Mouse (Mus musculus) C2C12 (cell line): Measurements from ENCODE around the gene Agps. TPM values are rescaled to one million over a fixed set of nuclear protein-coding genes. Genes with fewer than 3 reads are reported as not detected.

ENCODE experiments used
- H3K27me3 ChIP-seq: one replicate; pipeline ENCODE4 v1.6.1; 2011; ENCODE audit not compliant: control insufficient read depth, insufficient read depth, insufficient read length
- H3K36me3 ChIP-seq: one replicate; pipeline ENCODE4 v1.6.1; 2011; ENCODE audit not compliant: control insufficient read depth, insufficient read depth
- H3K4me3 ChIP-seq: one replicate; pipeline ENCODE4 v1.5.1; 2011; ENCODE audit warnings: mild to moderate bottlenecking, control low read depth; ENCODE audit not compliant: poor library complexity, insufficient read depth, severe bottlenecking
- H3K79me2 ChIP-seq: one replicate; pipeline ENCODE4 v1.6.1; 2011; ENCODE audit not compliant: control insufficient read depth, insufficient read depth
- H3K79me3 ChIP-seq: one replicate; pipeline ENCODE4 v1.6.1; 2011; ENCODE audit warnings: low read depth, control low read depth
- H3ac ChIP-seq: one replicate; pipeline ENCODE3; 2011; ENCODE audit warnings: low read depth; ENCODE audit not compliant: control insufficient read depth, insufficient read length
- CEBPB ChIP-seq: IDR thresholded peaks from one replicate; pipeline ENCODE4 v1.6.1; 2011; ENCODE audit warnings: low read depth, mild to moderate bottlenecking, control low read depth, moderate library complexity
- CTCF ChIP-seq: IDR thresholded peaks from one replicate; pipeline ENCODE4 v1.5.1; 2011; ENCODE audit not compliant: control insufficient read depth, insufficient read depth, insufficient read length
- FOSL1 ChIP-seq: IDR thresholded peaks from one replicate; pipeline ENCODE4 v1.8.0; 2011; ENCODE audit warnings: mild to moderate bottlenecking, low read length; ENCODE audit not compliant: poor library complexity, insufficient read depth, severe bottlenecking
- MAX ChIP-seq: IDR thresholded peaks from one replicate; pipeline ENCODE4 v1.6.1; 2011; ENCODE audit warnings: mild to moderate bottlenecking, control low read depth
- MYOD1 ChIP-seq: IDR thresholded peaks from one replicate; pipeline ENCODE4 v1.6.1; 2011; ENCODE audit warnings: low read depth; ENCODE audit not compliant: control insufficient read depth, insufficient read length
- MYOG ChIP-seq: IDR thresholded peaks from one replicate; pipeline ENCODE4 v1.6.1; 2011; ENCODE audit not compliant: control insufficient read depth, insufficient read length; ENCODE audit errors: extremely low read depth
- USF1 ChIP-seq: IDR thresholded peaks from one replicate; pipeline ENCODE4 v1.6.1; 2011; ENCODE audit warnings: low read depth, mild to moderate bottlenecking, control low read depth, moderate library complexity
- polyA plus RNA-seq: library from polyadenylated mRNA; unstranded; fragments of >200 nt; fragmentation: generic; extraction: Trizol; gene quantifications from one replicate; pipeline ENCODE4 v1.2.1, GENCODE M21; 2012; ENCODE audit warnings: missing spikeins

Gene Agps
- polyA plus RNA-seq, 1 experiment: 15.4 TPM

DNA sequence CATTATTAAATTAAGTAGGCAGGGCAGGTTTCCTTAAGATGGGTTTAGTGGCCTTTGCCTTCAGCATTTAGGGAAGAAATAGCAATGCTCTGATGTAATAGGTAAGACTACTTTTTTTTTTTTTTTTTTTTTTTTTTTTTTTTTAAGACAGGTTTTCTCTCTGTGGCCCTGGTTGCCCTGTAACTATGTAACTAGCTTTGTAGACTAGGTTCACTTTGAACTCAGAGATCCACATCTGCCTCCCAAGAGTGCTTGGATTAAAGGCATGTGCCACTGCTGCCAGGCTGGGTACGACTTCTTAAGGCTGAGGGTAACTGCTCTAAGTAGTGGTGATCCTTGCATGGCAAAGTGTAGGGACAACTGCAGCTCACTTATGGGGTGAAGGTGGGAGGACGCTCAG, 2.5 kb downstream of the Agps start:
- peaks cover 18% of the 10 kb centered on the region for H3K36me3 ChIP-seq
- no peak overlapping the region for H3K4me3 ChIP-seq
- peaks cover 74% of the 10 kb centered on the region for H3K79me2 ChIP-seq
- H3K27me3 ChIP-seq: no peaks in the 10 kb centered on the region
- peaks cover 69% of the 10 kb centered on the region for H3K79me3 ChIP-seq
- no peak for TF ChIP-seq MYOD1
- TF ChIP-seq CEBPB: no peak
- no peak for TF ChIP-seq MYOG
- TF ChIP-seq FOSL1: no peak
- no peak for TF ChIP-seq USF1
- no peak for TF ChIP-seq MAX
- TF ChIP-seq CTCF: no peak
- no peak overlapping the region for H3ac ChIP-seq

DNA sequence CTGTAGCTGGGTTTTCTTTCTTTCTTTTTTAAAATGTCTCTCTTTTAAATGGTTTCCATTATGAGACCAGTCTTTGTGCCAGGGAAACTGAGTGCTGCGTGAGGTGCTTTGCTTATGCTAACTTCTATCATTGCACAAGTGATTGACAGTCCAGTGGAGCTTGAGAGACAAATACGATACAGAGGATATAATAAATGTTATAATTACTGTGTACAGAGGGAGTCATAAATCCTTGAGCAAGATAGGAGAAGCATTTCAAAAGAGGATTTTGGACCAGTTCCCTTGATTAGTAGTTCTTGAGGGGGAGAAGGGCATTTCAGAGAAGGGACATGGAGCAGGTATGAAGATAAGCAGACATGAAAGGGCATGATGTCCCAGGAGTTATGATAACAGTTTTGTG, 10.3 kb downstream of the Agps start:
- Histone ChIP-seq H3K27me3 (no peaks in the 10 kb centered on the region), H3K79me2 (peaks cover 100% of the 10 kb centered on the region), H3ac (no peak overlapping the region), H3K36me3 (no peaks in the 10 kb centered on the region), H3K4me3 (no peak overlapping the region), H3K79me3 (peaks cover 98% of the 10 kb centered on the region)
- no peak for TF ChIP-seq USF1
- TF ChIP-seq MYOD1: no peak
- TF ChIP-seq CEBPB: no peak
- TF ChIP-seq MYOG: no peak
- TF ChIP-seq MAX: no peak
- no peak for TF ChIP-seq FOSL1
- TF ChIP-seq CTCF: no peak

DNA sequence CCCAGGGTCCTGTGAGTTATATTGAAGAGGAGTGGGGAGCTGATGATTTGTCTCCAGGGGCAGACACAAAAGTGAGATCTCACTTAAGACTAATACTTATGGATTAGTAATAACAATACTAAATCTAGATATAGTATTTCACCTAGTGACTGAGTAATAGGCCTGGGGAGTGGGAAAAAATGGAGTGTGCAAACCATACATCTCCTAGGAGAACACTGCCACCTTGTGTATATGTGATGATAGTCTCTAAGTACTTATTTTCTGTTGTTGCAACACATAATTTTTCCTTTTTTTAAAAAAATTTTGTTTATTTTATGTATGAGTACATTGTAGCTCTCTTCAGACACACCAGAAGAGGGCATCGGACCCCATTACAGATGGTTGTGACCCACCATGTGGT, 15.7 kb downstream of the Agps start:
- H3K79me2 ChIP-seq: peaks cover 97% of the 10 kb centered on the region
- no peak overlapping the region for H3K4me3 ChIP-seq

DNA sequence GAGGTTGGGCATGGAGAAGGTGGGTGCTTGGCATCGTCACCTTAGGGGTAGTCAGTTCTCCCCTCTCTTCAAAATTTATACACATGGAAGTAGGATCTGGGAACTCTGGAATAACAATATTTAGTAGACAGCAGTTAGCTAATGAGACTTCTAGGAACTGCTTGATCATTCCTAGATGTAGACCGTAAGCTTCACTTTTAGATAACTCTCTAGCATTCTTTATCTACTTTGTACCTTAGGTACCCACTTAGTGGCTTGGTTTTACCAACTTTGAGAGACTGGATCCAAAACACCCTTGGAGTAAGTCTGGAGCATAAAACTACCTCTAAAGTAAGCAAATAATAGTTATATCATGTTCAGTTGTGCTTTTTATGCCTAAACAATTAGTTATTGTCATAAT, 20.5 kb downstream of the Agps start:
- peaks cover 44% of the 10 kb centered on the region for H3K36me3 ChIP-seq
- TF ChIP-seq FOSL1 (no peak), MAX (no peak), MYOG (no peak), MYOD1 (no peak), CEBPB (no peak), CTCF (no peak), USF1 (no peak)
- H3K79me2 ChIP-seq: peaks cover 54% of the 10 kb centered on the region
- no peak overlapping the region for H3K4me3 ChIP-seq
- H3K27me3 ChIP-seq: no peaks in the 10 kb centered on the region
- peaks cover 28% of the 10 kb centered on the region for H3K79me3 ChIP-seq
- no peak overlapping the region for H3ac ChIP-seq

More for the DNA sequence above, 15.7 kb downstream of the Agps start:
- no peak overlapping the region for H3ac ChIP-seq
- H3K79me3 ChIP-seq: peaks cover 75% of the 10 kb centered on the region
- peaks cover 8% of the 10 kb centered on the region for H3K36me3 ChIP-seq
- no peak for TF ChIP-seq USF1
- TF ChIP-seq FOSL1: no peak
- no peak for TF ChIP-seq CTCF
- TF ChIP-seq MYOD1: no peak
- no peak for TF ChIP-seq MAX
- no peak for TF ChIP-seq MYOG
- TF ChIP-seq CEBPB: no peak
- H3K27me3 ChIP-seq: no peaks in the 10 kb centered on the region

DNA sequence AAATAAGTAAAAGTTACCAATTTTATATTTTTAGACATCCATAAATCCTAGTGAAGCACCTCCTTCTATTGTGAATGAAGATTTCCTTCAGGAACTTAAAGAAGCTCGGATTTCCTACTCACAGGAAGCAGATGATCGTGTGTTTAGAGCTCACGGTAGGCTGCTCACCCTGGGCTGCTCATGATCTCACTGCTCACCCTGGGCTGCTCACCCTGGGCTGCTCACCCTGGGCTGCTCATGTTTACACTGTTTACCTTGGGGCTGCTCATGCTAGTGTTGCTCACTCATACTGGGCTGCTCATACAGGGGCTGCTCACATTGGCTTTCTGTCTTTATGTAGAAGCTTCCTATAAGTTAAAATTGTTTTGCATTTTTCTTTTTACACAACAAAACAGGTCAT, 22.2 kb downstream of the Agps start:
- peaks cover 40% of the 10 kb centered on the region for H3K79me2 ChIP-seq
- TF ChIP-seq USF1: no peak
- TF ChIP-seq MYOG: no peak
- TF ChIP-seq CEBPB: no peak
- no peak for TF ChIP-seq MAX
- TF ChIP-seq FOSL1: no peak
- TF ChIP-seq MYOD1: no peak
- no peak for TF ChIP-seq CTCF
- no peak overlapping the region for H3K4me3 ChIP-seq
- peaks cover 17% of the 10 kb centered on the region for H3K79me3 ChIP-seq
- H3ac ChIP-seq: no peak overlapping the region
- no peaks in the 10 kb centered on the region for H3K27me3 ChIP-seq
- peaks cover 59% of the 10 kb centered on the region for H3K36me3 ChIP-seq

DNA sequence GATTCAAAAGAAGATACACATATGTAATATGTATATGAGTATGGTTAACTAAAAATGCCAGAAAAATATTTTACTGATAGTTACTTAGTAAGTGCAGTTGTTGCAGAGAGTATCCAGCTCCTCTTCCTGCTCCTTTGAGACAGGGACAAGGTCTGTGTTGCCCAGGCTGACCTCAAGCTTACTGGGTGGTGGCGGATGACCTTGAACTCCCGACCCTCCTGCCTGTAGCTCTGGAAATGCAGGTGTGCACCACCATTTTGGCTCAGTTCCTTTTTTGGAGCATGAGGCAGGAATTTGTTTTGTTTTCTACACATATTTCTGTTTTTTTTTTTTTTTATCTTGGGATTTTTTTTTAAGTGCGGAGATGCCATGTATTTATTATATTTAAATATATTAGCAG, 29.1 kb downstream of the Agps start:
- TF ChIP-seq CTCF (no peak), MYOG (no peak), FOSL1 (no peak), USF1 (no peak), CEBPB (no peak), MYOD1 (no peak), MAX (no peak)
- Histone ChIP-seq H3K79me3 (no peaks in the 10 kb centered on the region), H3K27me3 (no peaks in the 10 kb centered on the region), H3K36me3 (peaks cover 84% of the 10 kb centered on the region), H3K79me2 (no peaks in the 10 kb centered on the region), H3K4me3 (no peak overlapping the region), H3ac (no peak overlapping the region)
